ENCODE assay signal across 8 mouse cellular contexts in the genomic region with DNA sequence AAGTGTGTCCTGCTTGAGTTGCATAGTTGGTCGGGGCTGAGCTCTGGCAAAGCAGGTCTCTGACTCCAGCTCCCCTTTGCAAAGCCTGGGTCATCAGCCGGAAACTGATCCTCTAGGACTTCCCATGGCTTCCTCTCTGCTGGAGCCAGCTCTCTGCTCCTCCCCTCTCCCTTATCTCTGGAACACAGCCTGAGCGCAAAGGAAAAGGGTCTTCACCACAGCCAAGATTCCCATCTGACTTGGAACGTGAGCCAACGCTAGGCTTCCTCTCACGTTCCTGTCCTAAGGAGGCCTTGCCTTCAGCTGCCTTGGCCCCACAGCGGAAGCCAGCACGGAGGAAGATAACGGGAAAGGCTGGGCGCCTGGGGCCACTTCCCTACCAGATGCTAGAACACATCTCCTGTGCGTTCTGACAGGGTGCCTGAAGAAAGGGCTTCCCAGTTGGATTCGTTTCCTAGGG.
DNase-seq lines count a peak whose midpoint lies in the region; ATAC-seq and TF ChIP-seq lines count a peak whose summit lies in the region.
"Had no signal": no experiment of that assay in that cellular context is flagged by ENCODE, and none has a peak within 500 bp of the region (broad histone marks: within the 10 kb centered on the region; RNA-seq: fewer than 3 reads in every experiment).

No protein-coding gene starts in this region.

- no peak overlapping the region for H3K4me2 ChIP-seq in kidney, embryonic 14.5 days (replicated peaks; ENCODE audit: low read depth, low read length)
- H3K4me2 ChIP-seq: limb, embryonic 13.5 days had no signal

- TF ChIP-seq EP300 in heart, adult 2 months (IDR thresholded peaks at IDR 0.05; ENCODE audit: insufficient read depth, low read depth, low read length) = peak; percentile 100

- peak overlapping the region; percentile 88 for H3K27ac ChIP-seq in heart, adult 2 months
- H3K27ac ChIP-seq in kidney, embryonic 14.5 days (ENCODE audit: low read depth, low read length) = peak overlapping the region; percentile 57; the same call in 1 of the 2 replicates
- H3K27ac ChIP-seq: limb, embryonic 13.5 days had no signal

- no peak overlapping the region for H3K4me3 ChIP-seq in heart, adult 2 months
- no peak overlapping the region for H3K4me3 ChIP-seq in kidney, embryonic 14.5 days (ENCODE audit: low read length)
- H3K4me3 ChIP-seq: limb, embryonic 13.5 days had no signal

- no peaks in the 10 kb centered on the region for H3K79me2 ChIP-seq in heart, adult 2 months (replicated peaks; ENCODE audit: control insufficient read depth, insufficient read depth, low read length)

- H3K27me3 ChIP-seq in heart, adult 2 months (ENCODE audit: control insufficient read depth, insufficient read depth, low read length) = no peaks in the 10 kb centered on the region
- H3K27me3 ChIP-seq in kidney, embryonic 14.5 days (ENCODE audit: control insufficient read depth, insufficient read depth, low read length) = no peaks in the 10 kb centered on the region
- H3K27me3 ChIP-seq: limb, embryonic 13.5 days had no signal

- peak; percentile 38; the same call in 1 of the 2 replicates for ATAC-seq in kidney, embryonic 14.5 days (ENCODE audit: low FRiP score, low TSS enrichment)

- TF ChIP-seq CTCF in brain, embryonic 14.5 days (IDR thresholded peaks at IDR 0.05; ENCODE audit: borderline replicate concordance, extremely low read depth, insufficient read depth, insufficient read length) = no peak
- no peak for TF ChIP-seq CTCF in heart, adult 2 months (IDR thresholded peaks at IDR 0.05)

- DNase-seq in brain, embryonic 14.5 days (ENCODE audit: low read depth) = peak; percentile 38
- peak; percentile 80 to 90 for DNase-seq in heart, adult 2 months
- peak; percentile 88 for DNase-seq in lung, postnatal 10 days
- no peak for DNase-seq in Muller cell, postnatal 12 days (ENCODE audit: inconsistent ontology term)
- DNase-seq in cerebellum, adult 9-11 months = no peak
- DNase-seq in MN1 (ENCODE audit: low spot score) = no peak

- no peak for TF ChIP-seq POLR2A in brain, embryonic 14.5 days (IDR thresholded peaks at IDR 0.05; ENCODE audit: borderline replicate concordance, extremely low read depth, insufficient read depth, insufficient read length, poor library complexity, severe bottlenecking)
- peak; percentile 71 for TF ChIP-seq POLR2A in heart, adult 2 months (IDR thresholded peaks at IDR 0.05; ENCODE audit: insufficient read depth, low read depth, low read length)

- H3K9me3 ChIP-seq in kidney, embryonic 14.5 days (ENCODE audit: control insufficient read depth, low read length) = no peaks in the 10 kb centered on the region
- H3K9me3 ChIP-seq: limb, embryonic 13.5 days had no signal

- peaks cover 26% of the 10 kb centered on the region for H3K4me1 ChIP-seq in heart, adult 2 months (ENCODE audit: control insufficient read depth, insufficient read depth, low read length)
- H3K4me1 ChIP-seq in kidney, embryonic 14.5 days (ENCODE audit: control insufficient read depth, insufficient read depth, low read length) = no peaks in the 10 kb centered on the region

- no peak overlapping the region for H3K9ac ChIP-seq in heart, adult 2 months (ENCODE audit: low read depth, low read length)
- no peak overlapping the region for H3K9ac ChIP-seq in kidney, embryonic 14.5 days (ENCODE audit: low read depth, low read length)
- H3K9ac ChIP-seq: limb, embryonic 13.5 days had no signal

- WGBS in heart, adult 2 months = 22% methylated on average over 12 of the region's 12 CpGs
- WGBS in kidney, embryonic 14.5 days = 73% methylated on average over 12 of the region's 12 CpGs

- no peaks in the 10 kb centered on the region for H3K36me3 ChIP-seq in heart, adult 2 months (ENCODE audit: control insufficient read depth, insufficient read depth, low read length)
- no peaks in the 10 kb centered on the region for H3K36me3 ChIP-seq in kidney, embryonic 14.5 days (ENCODE audit: control insufficient read depth, insufficient read depth, low read length)
- H3K36me3 ChIP-seq: limb, embryonic 13.5 days had no signal

- intact Hi-C loops in heart, adult 2 months (cut with DNase I) = loop anchor here (1.0 to 10.0 kb wide), 3 partner anchors 30 to 409 kb away; no protein-coding TSS in a partner anchor

Comparison
In these comparisons a context has a peak if more than half of its experiments do, and no peak if none do; other contexts are left out.
1. DNase-seq: peak in brain, embryonic 14.5 days (single experiment), heart, adult 2 months (2 of 2) and lung, postnatal 10 days (single experiment); none in Muller cell, postnatal 12 days (single experiment), cerebellum, adult 9-11 months (single experiment) and MN1 (single experiment).